In the genomic region with DNA sequence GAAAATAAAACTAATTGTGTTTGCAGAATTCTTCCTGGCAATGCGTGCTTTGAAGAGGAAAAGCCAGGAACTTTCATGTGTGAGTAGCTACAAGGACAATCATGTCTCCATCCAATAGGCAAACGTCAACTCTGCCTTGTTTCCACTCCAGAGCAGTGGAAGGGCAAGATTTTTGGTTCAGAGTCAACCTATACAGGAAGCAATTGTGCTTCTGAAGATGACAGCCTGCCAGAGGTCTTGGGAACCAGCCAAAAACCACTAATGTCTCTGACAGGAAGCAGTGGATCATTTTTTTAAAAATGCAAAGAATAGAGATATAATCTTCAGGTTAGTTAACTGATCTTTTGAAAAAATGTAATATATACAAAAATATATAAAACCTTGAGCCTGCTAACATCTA, we compare ENCODE assay signal across 12 mouse cellular contexts. TPM values are rescaled to one million over a fixed set of nuclear protein-coding genes. Genes with fewer than 3 reads are reported as not detected.
DNase-seq lines count a peak whose midpoint lies in the region; ATAC-seq and TF ChIP-seq lines count a peak whose summit lies in the region.
"Had no signal": no experiment of that assay in that cellular context is flagged by ENCODE, and none has a peak within 500 bp of the region (broad histone marks: within the 10 kb centered on the region; RNA-seq: fewer than 3 reads in every experiment).

No protein-coding gene starts in this region.

- no peaks in the 10 kb centered on the region for H3K4me1 ChIP-seq in heart, embryonic 10.5 days
- no peaks in the 10 kb centered on the region for H3K4me1 ChIP-seq in lung, postnatal 0 days (ENCODE audit: insufficient read depth, low read depth, low read length)
- H3K4me1 ChIP-seq in lung, adult 2 months (ENCODE audit: control insufficient read depth, insufficient read depth, low read length) = no peaks in the 10 kb centered on the region
- no peaks in the 10 kb centered on the region for H3K4me1 ChIP-seq in hindbrain, embryonic 12.5 days
- H3K4me1 ChIP-seq: liver, embryonic 13.5 days had no signal

- H3K27ac ChIP-seq in heart, embryonic 10.5 days = no peak overlapping the region
- no peak overlapping the region for H3K27ac ChIP-seq in lung, postnatal 0 days (ENCODE audit: low read length)
- H3K27ac ChIP-seq in hindbrain, embryonic 12.5 days = no peak overlapping the region
- H3K27ac ChIP-seq: liver, embryonic 13.5 days had no signal

- H3K9me3 ChIP-seq in heart, embryonic 10.5 days = no peaks in the 10 kb centered on the region
- no peaks in the 10 kb centered on the region for H3K9me3 ChIP-seq in lung, postnatal 0 days (ENCODE audit: low read length)
- no peaks in the 10 kb centered on the region for H3K9me3 ChIP-seq in hindbrain, embryonic 12.5 days (replicated peaks)
- H3K9me3 ChIP-seq: liver, embryonic 13.5 days had no signal

- H3K36me3 ChIP-seq in heart, embryonic 10.5 days = no peaks in the 10 kb centered on the region
- no peaks in the 10 kb centered on the region for H3K36me3 ChIP-seq in lung, postnatal 0 days (ENCODE audit: insufficient read depth, low read length)
- H3K36me3 ChIP-seq in hindbrain, embryonic 12.5 days = no peaks in the 10 kb centered on the region
- H3K36me3 ChIP-seq: liver, embryonic 13.5 days had no signal

- H3K4me3 ChIP-seq in heart, embryonic 10.5 days = no peak overlapping the region
- H3K4me3 ChIP-seq in lung, postnatal 0 days (ENCODE audit: low read depth, low read length) = no peak overlapping the region
- no peak overlapping the region for H3K4me3 ChIP-seq in lung, adult 2 months (replicated peaks; ENCODE audit: extremely low read depth, low read depth, low read length)
- no peak overlapping the region for H3K4me3 ChIP-seq in hindbrain, embryonic 12.5 days
- H3K4me3 ChIP-seq: liver, embryonic 13.5 days had no signal

- TF ChIP-seq EP300 in lung, postnatal 0 days (IDR thresholded peaks at IDR 0.05) = no peak

- 65% methylated on average over 2 of the region's 2 CpGs for WGBS in heart, embryonic 10.5 days
- 7% methylated on average over 2 of the region's 2 CpGs for WGBS in lung, postnatal 0 days
- WGBS in lung, adult 2 months = 16% methylated on average over 2 of the region's 2 CpGs
- WGBS in hindbrain, embryonic 12.5 days = 57% methylated on average over 2 of the region's 2 CpGs

- no peak for ATAC-seq in CD4-positive, CD25-positive, alpha-beta regulatory T cell, adult 4 months
- no peak for ATAC-seq in lung, postnatal 0 days
- ATAC-seq in hindbrain, embryonic 12.5 days (ENCODE audit: low FRiP score) = no peak
- ATAC-seq: inflammation-experienced regulatory T-cells, adult 6 months had no signal

- H3K9ac ChIP-seq in lung, postnatal 0 days (replicated peaks; ENCODE audit: low read depth) = no peak overlapping the region
- H3K9ac ChIP-seq in hindbrain, embryonic 12.5 days = no peak overlapping the region
- H3K9ac ChIP-seq: liver, embryonic 13.5 days had no signal

- DNase-seq in CD4-positive, CD25-positive, alpha-beta regulatory T cell, adult 2 months (ENCODE audit: low read depth, low spot score) = peak; percentile 2
- DNase-seq in heart, adult 8-10 months (ENCODE audit: low spot score) = peak; percentile 16
- DNase-seq in heart, embryonic 10.5 days (ENCODE audit: low spot score) = no peak
- DNase-seq in lung, postnatal 0 days (ENCODE audit: low spot score) = peak; percentile 13
- DNase-seq in lung, adult 2 months = no peak
- peak; percentile 44 for DNase-seq in lung, postnatal 14 days
- DNase-seq: layer of hippocampus, postnatal 36 days; liver, embryonic 13.5 days; thymus, adult 18-20 months had no signal

- TF ChIP-seq POLR2A in lung, adult 2 months (IDR thresholded peaks at IDR 0.05; ENCODE audit: borderline replicate concordance, extremely low read depth, low read depth, low read length) = no peak

- no peak overlapping the region for H3K4me2 ChIP-seq in lung, postnatal 0 days (replicated peaks; ENCODE audit: low read depth, low read length)
- H3K4me2 ChIP-seq in hindbrain, embryonic 12.5 days (replicated peaks) = no peak overlapping the region
- H3K4me2 ChIP-seq: liver, embryonic 13.5 days had no signal

- no peaks in the 10 kb centered on the region for H3K27me3 ChIP-seq in heart, embryonic 10.5 days (ENCODE audit: insufficient read depth, poor library complexity, severe bottlenecking)
- H3K27me3 ChIP-seq in lung, postnatal 0 days (replicated peaks; ENCODE audit: insufficient read depth, low read length) = no peaks in the 10 kb centered on the region
- H3K27me3 ChIP-seq in hindbrain, embryonic 12.5 days = no peaks in the 10 kb centered on the region
- H3K27me3 ChIP-seq: liver, embryonic 13.5 days had no signal

- no peak for TF ChIP-seq CTCF in lung, postnatal 0 days (IDR thresholded peaks at IDR 0.05)
- TF ChIP-seq CTCF in lung, adult 2 months (IDR thresholded peaks at IDR 0.05; ENCODE audit: insufficient read depth, low read length) = no peak

RNA-seq across cellular contexts. Expression of a gene that starts 38.6 kb away (rescaled TPM):
- under 1 TPM; 0.28 to 0.63 TPM for polyA plus RNA-seq in CD4-positive, CD25-positive, alpha-beta regulatory T cell, adult 4 months (2017; shearing (Covaris generic))
- 10 to 100 TPM; 11.8 to 15.6 (median 15.0) TPM for total RNA-seq in heart, adult 8-10 months (2022)
- 35.7 and 56.8 TPM in 2 replicates for polyA plus RNA-seq in heart, embryonic 10.5 days (2016; fragmentation: Nextera tagmentation; extraction: Ambion mirVana)
- 22.5 and 31.3 TPM in 2 replicates for polyA plus RNA-seq in lung, postnatal 0 days (2015; fragmentation: Nextera tagmentation; extraction: Ambion mirVana)
- polyA plus RNA-seq in lung, adult 2 months (2012; rRNA removed) = 1.3 and 4.3 TPM in 2 replicates
- 321 and 363 TPM in 2 replicates for polyA plus RNA-seq in hindbrain, embryonic 12.5 days (2016; fragmentation: Nextera tagmentation; extraction: Ambion mirVana)

Comparison
In these comparisons a context has a peak if more than half of its experiments do, and no peak if none do; other contexts are left out.
1. DNase-seq: peak in CD4-positive, CD25-positive, alpha-beta regulatory T cell, adult 2 months (single experiment), heart, adult 8-10 months (single experiment), lung, postnatal 0 days (single experiment) and lung, postnatal 14 days (single experiment); none in heart, embryonic 10.5 days (single experiment) and lung, adult 2 months (single experiment).